Mouse (Mus musculus) kidney, adult 8-10 months (tissue): Measurements from ENCODE around the gene Msrb3.
"Not testable (repeated sequence)": the region's sequence is repeated elsewhere in the genome, so short reads cannot be mapped to it uniquely, and the experiment has no call there.

ENCODE experiments used
- DNase-seq, 2 experiments: peaks; one replicate each; pipeline ENCODE4 v3.0.0; 2022

The Msrb3 gene

GRCm38 (mm10) chr10:120808167-120808566 is 90.7 kb downstream of the Msrb3 start:
- DNase-seq, result no peak

GRCm38 (mm10) chr10:120801127-120801526 is 97.8 kb downstream of the Msrb3 start:
- no peak for DNase-seq

- DNase-seq, result no peak
Measured at GRCm38 (mm10) chr10:120799479-120799878, 99.4 kb downstream of the Msrb3 start.

GRCm38 (mm10) chr10:120796749-120797148 is 102.2 kb downstream of the Msrb3 start:
- DNase-seq, result no peak

- DNase-seq, result no peak
Measured at GRCm38 (mm10) chr10:120794391-120794817, 104.5 kb downstream of the Msrb3 start.

GRCm38 (mm10) chr10:120792191-120792765 is 106.6 kb downstream of the Msrb3 start:
- no peak for DNase-seq

GRCm38 (mm10) chr10:120791438-120791837 is 107.5 kb downstream of the Msrb3 start:
- DNase-seq, result no peak

GRCm38 (mm10) chr10:120787202-120787601 is 111.7 kb downstream of the Msrb3 start:
- DNase-seq, result no peak

- no peak for DNase-seq
Measured at GRCm38 (mm10) chr10:120784516-120784915, 114.4 kb downstream of the Msrb3 start.

- no peak for DNase-seq
Measured at GRCm38 (mm10) chr10:120783393-120783792, 115.5 kb downstream of the Msrb3 start.

GRCm38 (mm10) chr10:120777499-120777898 is 121.4 kb downstream of the Msrb3 start:
- no peak for DNase-seq

GRCm38 (mm10) chr10:120775361-120775760 is 123.5 kb downstream of the Msrb3 start:
- DNase-seq, result no peak

- no peak for DNase-seq
Measured at GRCm38 (mm10) chr10:120767418-120767817, 131.5 kb downstream of the Msrb3 start.

- no peak for DNase-seq
Measured at GRCm38 (mm10) chr10:120765398-120765797, 133.5 kb downstream of the Msrb3 start.

GRCm38 (mm10) chr10:120763656-120764466 is 135.0 kb downstream of the Msrb3 start:
- peak; percentile 33 to 34 for DNase-seq

GRCm38 (mm10) chr10:120762958-120763357 is 135.9 kb downstream of the Msrb3 start:
- no peak for DNase-seq

GRCm38 (mm10) chr10:120760679-120761078 is 138.2 kb downstream of the Msrb3 start:
- no peak for DNase-seq

GRCm38 (mm10) chr10:120759883-120760282 is 139.0 kb downstream of the Msrb3 start:
- no peak for DNase-seq

GRCm38 (mm10) chr10:120752454-120752853 is 146.4 kb downstream of the Msrb3 start:
- DNase-seq, result no peak

GRCm38 (mm10) chr10:120751821-120752261 is 147.1 kb downstream of the Msrb3 start:
- peak; percentile 10 to 23 for DNase-seq

GRCm38 (mm10) chr10:120751295-120751722 is 147.6 kb downstream of the Msrb3 start:
- peak; percentile 23 to 32 for DNase-seq

- not testable (repeated sequence) for DNase-seq
Measured at GRCm38 (mm10) chr10:120749556-120749955, 149.3 kb downstream of the Msrb3 start.

- no peak for DNase-seq
Measured at GRCm38 (mm10) chr10:120748156-120748555, 150.7 kb downstream of the Msrb3 start.
